Mouse (Mus musculus) lung, adult 10 weeks (tissue): ENCODE measurements around the gene Fgf8. TPM values are rescaled to one million over a fixed set of nuclear protein-coding genes. Genes with fewer than 3 reads are reported as not detected.

ENCODE experiments used
- polyA plus RNA-seq: library from polyadenylated mRNA; stranded (reverse); fragments of 350-450 nt; fragmentation: Illumina TruSeq; extraction: RNeasy Lipid Tissue Mini Kit (QIAGEN cat#74804); gene quantifications from one replicate; pipeline ENCODE4 v1.2.3, GENCODE M21; 2014; ENCODE audit warnings: low read depth, low replicate concordance; ENCODE audit not compliant: insufficient read depth

Gene Fgf8
- polyA plus RNA-seq, result not detected

DNA sequence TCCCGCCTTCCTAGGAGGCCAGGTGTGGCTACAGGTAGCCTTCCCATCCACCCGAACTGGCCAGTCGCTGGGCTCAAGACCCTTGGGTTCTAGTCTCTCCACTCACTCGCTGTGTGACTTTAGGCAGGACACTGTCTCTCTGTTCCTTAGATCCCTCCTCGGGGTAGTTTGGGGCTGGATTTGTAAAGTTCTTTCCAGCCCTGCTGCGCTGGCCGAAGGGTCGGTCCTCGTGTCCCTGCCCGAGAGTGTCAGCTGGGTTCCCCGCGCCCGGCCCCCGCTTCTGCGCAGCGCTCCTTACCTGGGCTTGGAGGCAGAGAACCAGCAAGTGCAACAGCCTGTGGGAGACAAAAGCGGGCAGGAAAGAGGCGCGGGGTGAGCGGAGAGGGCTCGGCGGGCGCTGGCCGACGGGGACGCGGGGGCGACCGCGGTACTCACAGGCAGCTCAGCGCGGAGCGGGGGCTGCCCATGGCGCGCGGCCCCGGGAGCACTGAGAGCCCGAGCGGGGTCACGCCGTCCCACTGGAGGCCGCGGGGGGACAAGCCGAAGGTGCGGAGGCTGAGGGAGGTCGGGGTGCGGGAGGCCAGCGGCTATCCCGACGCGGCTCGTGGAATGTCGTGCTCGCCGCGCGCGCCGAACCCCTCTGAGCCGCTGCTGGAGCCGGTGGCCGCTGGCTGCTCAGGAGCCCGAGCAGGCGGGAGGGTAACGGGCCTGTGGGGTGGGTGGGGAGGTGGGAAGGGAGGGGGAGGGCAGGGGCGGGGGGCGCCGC is at the start of gene Fgf8:
Gene Fgf8, minus strand, starts transcription at position 698 of the 766 bp plus-strand sequence.

DNA sequence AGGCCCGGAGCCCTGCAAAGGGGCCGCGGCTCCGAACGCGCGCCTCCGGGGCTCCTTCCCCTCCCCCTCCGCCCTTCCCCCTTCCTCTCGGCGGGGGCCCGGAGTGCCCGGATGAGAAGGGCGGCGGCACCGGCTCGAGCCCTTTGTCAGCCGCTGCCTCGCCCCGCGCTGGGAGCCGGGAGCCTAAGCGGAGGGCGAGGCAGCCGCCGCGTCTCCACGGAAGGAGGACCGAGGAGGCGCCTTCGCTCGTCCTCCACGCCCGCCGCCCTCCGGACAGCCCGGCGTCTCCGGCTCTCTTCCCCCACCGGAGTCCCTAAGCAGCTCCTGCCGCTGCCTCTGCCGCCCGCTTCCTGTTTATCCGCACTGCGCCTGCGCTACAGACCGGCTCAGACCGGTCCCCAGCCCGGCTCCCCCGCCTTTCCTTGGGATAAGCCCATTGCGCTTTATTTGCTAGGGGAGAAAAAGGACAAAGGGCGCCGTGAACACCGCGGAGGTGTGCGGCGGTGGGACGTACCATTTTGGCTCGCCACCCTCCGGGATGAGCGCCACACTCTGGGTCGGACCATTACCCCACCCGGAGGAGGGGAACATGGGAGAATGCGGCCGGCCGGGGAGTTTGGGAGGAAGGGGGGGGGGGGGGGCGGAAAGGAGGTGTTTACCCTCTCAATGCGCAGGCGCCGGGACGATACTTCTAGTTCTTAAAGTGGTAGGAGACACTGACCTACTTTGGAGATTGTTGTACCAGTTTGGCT is 40.6 kb upstream of the Fgf8 start, which contains the start of gene Mgea5:
Gene Mgea5, minus strand, starts transcription at position 657 of the 752 bp plus-strand sequence.

DNA sequence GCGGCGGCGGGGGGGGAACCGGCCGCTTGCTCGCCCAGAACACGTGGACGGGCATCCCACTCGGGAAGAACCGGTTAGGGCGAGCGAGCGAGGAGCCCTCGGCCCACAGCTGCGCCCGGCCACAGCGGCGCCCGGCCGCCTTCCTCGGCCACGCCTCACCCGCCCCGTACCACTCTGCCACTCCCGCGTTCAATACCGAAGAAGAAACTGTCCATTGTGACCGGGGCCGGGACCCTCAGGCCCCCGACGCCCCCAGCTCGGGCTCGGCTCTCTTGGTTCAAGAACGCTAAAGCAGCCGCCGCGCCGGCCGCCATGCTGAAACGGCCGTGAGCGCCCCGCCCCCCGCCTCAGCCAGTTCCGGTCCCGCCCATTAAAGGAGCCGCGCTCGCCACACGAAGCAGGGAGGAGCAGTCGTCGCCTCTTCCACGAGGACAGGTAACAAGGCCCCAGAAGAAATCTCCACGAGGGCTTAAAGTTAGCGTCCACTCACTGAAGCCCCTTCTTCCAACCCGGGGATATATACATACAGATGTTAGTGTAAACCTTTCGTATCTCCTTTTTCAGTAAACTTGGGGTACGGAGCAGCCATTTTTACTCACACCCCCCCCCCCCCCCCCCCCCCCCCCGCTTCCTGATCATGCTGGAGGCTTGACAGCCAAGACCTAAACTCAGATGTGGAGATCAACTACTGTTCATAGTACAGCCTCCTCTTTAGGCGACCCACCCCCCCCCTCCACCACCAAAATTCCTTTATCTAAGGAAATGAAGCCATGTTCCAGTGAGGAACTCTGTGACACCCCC is 6.7 kb upstream of the Fgf8 start, which contains the start of gene Npm3:
Gene Npm3, minus strand, starts transcription at position 349 of the 801 bp plus-strand sequence.

Other genes with a start within 250 kb of the Fgf8 start
- gene Poll, start 182.4 kb downstream of the Fgf8 start, polyA plus RNA-seq, result 8.5 TPM
- gene Gm17018, start 182.3 kb downstream of the Fgf8 start, polyA plus RNA-seq, result 44.2 TPM
- gene Fbxw4, start 82.6 kb downstream of the Fgf8 start, polyA plus RNA-seq, result 19.4 TPM
- gene Npm3, start 6.7 kb upstream of the Fgf8 start, polyA plus RNA-seq, result 47.9 TPM
- gene Mgea5, start 40.9 kb upstream of the Fgf8 start, polyA plus RNA-seq, result 36.2 TPM
- gene Kcnip2, start 73.1 kb upstream of the Fgf8 start, polyA plus RNA-seq, result 0.71 TPM